Mouse (Mus musculus): Measurements from ENCODE around the gene Taz. TPM values are rescaled to one million over a fixed set of nuclear protein-coding genes. Genes with fewer than 3 reads are reported as not detected.

Gene Taz
- polyA plus RNA-seq, 1 experiment from 2014 or later: 65.2 TPM

- ATAC-seq (replicated peaks; ENCODE audit: insufficient number of reproducible peaks, low FRiP score, low TSS enrichment, low read depth): peak; percentile 95
- Histone ChIP-seq H3K4me3 (ENCODE audit: low read depth, low read length) (peak within 1 kb of the TSS; percentile 54), H3K9me3 (replicated peaks; ENCODE audit: control insufficient read depth, low read length) (no peaks in the 10 kb centered on the region), H3K27ac (replicated peaks; ENCODE audit: low read depth, low read length) (peak within 1 kb of the TSS; percentile 75), H3K27me3 (ENCODE audit: control insufficient read depth, insufficient read depth, low read length) (no peaks in the 10 kb centered on the region), H3K36me3 (replicated peaks; ENCODE audit: control insufficient read depth, insufficient read depth, low read depth, low read length) (no peaks in the 10 kb centered on the region), H3K9ac (replicated peaks; ENCODE audit: low read length) (peak within 1 kb of the TSS; percentile 79), H3K4me1 (ENCODE audit: control insufficient read depth, insufficient read depth, low read length) (no peaks in the 10 kb centered on the region), H3K4me2 (ENCODE audit: low read depth, low read length) (peak within 1 kb of the TSS; percentile 42)
- WGBS: 10% methylated on average over 42 of the region's 42 CpGs
- DNase-seq (ENCODE audit: low spot score): peak; percentile 93
Observed at GRCm38 (mm10) chrX:74270062-74270901, 11.4 kb upstream of the Taz start, which contains the start of gene Rpl10. TSS of gene Rpl10 (plus strand) at chrX:74270812.

- Histone ChIP-seq H3K4me2 (ENCODE audit: low read depth, low read length) (peak overlapping the region; percentile 42), H3K4me1 (ENCODE audit: control insufficient read depth, insufficient read depth, low read length) (no peaks in the 10 kb centered on the region), H3K4me3 (ENCODE audit: low read depth, low read length) (peak overlapping the region; percentile 54), H3K9ac (replicated peaks; ENCODE audit: low read length) (peak overlapping the region; percentile 79), H3K27me3 (ENCODE audit: control insufficient read depth, insufficient read depth, low read length) (no peaks in the 10 kb centered on the region), H3K9me3 (replicated peaks; ENCODE audit: control insufficient read depth, low read length) (no peaks in the 10 kb centered on the region), H3K36me3 (replicated peaks; ENCODE audit: control insufficient read depth, insufficient read depth, low read depth, low read length) (no peaks in the 10 kb centered on the region), H3K27ac (replicated peaks; ENCODE audit: low read depth, low read length) (peak overlapping the region; percentile 41; the same call in 1 of the 2 replicates)
- DNase-seq (ENCODE audit: low spot score): peak; percentile 41
- ATAC-seq (replicated peaks; ENCODE audit: insufficient number of reproducible peaks, low FRiP score, low TSS enrichment, low read depth): no peak
- WGBS: 13% methylated on average over 27 of the region's 27 CpGs
Observed at GRCm38 (mm10) chrX:74270902-74271551, 10.7 kb upstream of the Taz start.

- no peak for ATAC-seq (replicated peaks; ENCODE audit: insufficient number of reproducible peaks, low FRiP score, low TSS enrichment, low read depth)
- Histone ChIP-seq H3K9me3 (replicated peaks; ENCODE audit: control insufficient read depth, low read length) (no peaks in the 10 kb centered on the region), H3K9ac (replicated peaks; ENCODE audit: low read length) (no peak overlapping the region), H3K4me1 (ENCODE audit: control insufficient read depth, insufficient read depth, low read length) (no peaks in the 10 kb centered on the region), H3K36me3 (replicated peaks; ENCODE audit: control insufficient read depth, insufficient read depth, low read depth, low read length) (no peaks in the 10 kb centered on the region), H3K27me3 (ENCODE audit: control insufficient read depth, insufficient read depth, low read length) (no peaks in the 10 kb centered on the region), H3K27ac (replicated peaks; ENCODE audit: low read depth, low read length) (no peak overlapping the region), H3K4me2 (ENCODE audit: low read depth, low read length) (no peak overlapping the region), H3K4me3 (ENCODE audit: low read depth, low read length) (no peak overlapping the region)
- 32% methylated on average over 10 of the region's 10 CpGs for WGBS
- DNase-seq (ENCODE audit: low spot score): no peak
Observed at GRCm38 (mm10) chrX:74273422-74274322, 8.0 kb upstream of the Taz start.

GRCm38 (mm10) chrX:74277916-74278315 lies 3.8 kb upstream of the Taz start:
- DNase-seq (ENCODE audit: low spot score): no peak
- Histone ChIP-seq H3K9ac (replicated peaks; ENCODE audit: low read length) (no peak overlapping the region), H3K27me3 (ENCODE audit: control insufficient read depth, insufficient read depth, low read length) (no peaks in the 10 kb centered on the region), H3K9me3 (replicated peaks; ENCODE audit: control insufficient read depth, low read length) (no peaks in the 10 kb centered on the region), H3K36me3 (replicated peaks; ENCODE audit: control insufficient read depth, insufficient read depth, low read depth, low read length) (no peaks in the 10 kb centered on the region), H3K4me1 (ENCODE audit: control insufficient read depth, insufficient read depth, low read length) (no peaks in the 10 kb centered on the region), H3K4me2 (ENCODE audit: low read depth, low read length) (no peak overlapping the region), H3K27ac (replicated peaks; ENCODE audit: low read depth, low read length) (no peak overlapping the region), H3K4me3 (ENCODE audit: low read depth, low read length) (no peak overlapping the region)
- no peak for ATAC-seq (replicated peaks; ENCODE audit: insufficient number of reproducible peaks, low FRiP score, low TSS enrichment, low read depth)
- 66% methylated on average over 6 of the region's 8 CpGs for WGBS

GRCm38 (mm10) chrX:74281041-74281731 lies 526 bp upstream of the Taz start:
- peak overlapping the region; percentile 54 for H3K9ac ChIP-seq (replicated peaks; ENCODE audit: low read length)
- WGBS: 12% methylated on average over 14 of the region's 14 CpGs
- H3K4me2 ChIP-seq (ENCODE audit: low read depth, low read length): peak overlapping the region; percentile 60
- ATAC-seq (replicated peaks; ENCODE audit: insufficient number of reproducible peaks, low FRiP score, low TSS enrichment, low read depth): no peak
- no peaks in the 10 kb centered on the region for H3K9me3 ChIP-seq (replicated peaks; ENCODE audit: control insufficient read depth, low read length)
- no peak for DNase-seq (ENCODE audit: low spot score)
- no peaks in the 10 kb centered on the region for H3K27me3 ChIP-seq (ENCODE audit: control insufficient read depth, insufficient read depth, low read length)
- no peaks in the 10 kb centered on the region for H3K4me1 ChIP-seq (ENCODE audit: control insufficient read depth, insufficient read depth, low read length)
- H3K27ac ChIP-seq (replicated peaks; ENCODE audit: low read depth, low read length): no peak overlapping the region
- H3K4me3 ChIP-seq (ENCODE audit: low read depth, low read length): peak overlapping the region; percentile 57
- no peaks in the 10 kb centered on the region for H3K36me3 ChIP-seq (replicated peaks; ENCODE audit: control insufficient read depth, insufficient read depth, low read depth, low read length)

- H3K9me3 ChIP-seq (replicated peaks; ENCODE audit: control insufficient read depth, low read length): no peaks in the 10 kb centered on the region
- ATAC-seq (replicated peaks; ENCODE audit: insufficient number of reproducible peaks, low FRiP score, low TSS enrichment, low read depth): peak; percentile 77
- peak overlapping the region; percentile 70 for H3K9ac ChIP-seq (replicated peaks; ENCODE audit: low read length)
- H3K36me3 ChIP-seq (replicated peaks; ENCODE audit: control insufficient read depth, insufficient read depth, low read depth, low read length): no peaks in the 10 kb centered on the region
- peak overlapping the region; percentile 60 for H3K4me2 ChIP-seq (ENCODE audit: low read depth, low read length)
- no peak overlapping the region; the same call in 1 of the 2 replicates for H3K27ac ChIP-seq (replicated peaks; ENCODE audit: low read depth, low read length)
- H3K4me3 ChIP-seq (ENCODE audit: low read depth, low read length): peak overlapping the region; percentile 57
- peak; percentile 88 for DNase-seq (ENCODE audit: low spot score)
- H3K4me1 ChIP-seq (ENCODE audit: control insufficient read depth, insufficient read depth, low read length): no peaks in the 10 kb centered on the region
- H3K27me3 ChIP-seq (ENCODE audit: control insufficient read depth, insufficient read depth, low read length): no peaks in the 10 kb centered on the region
- WGBS: 22% methylated on average over 35 of the region's 39 CpGs
Observed at GRCm38 (mm10) chrX:74282395-74283091, 831 bp downstream of the Taz start.

- Histone ChIP-seq H3K9me3 (replicated peaks; ENCODE audit: control insufficient read depth, low read length) (no peaks in the 10 kb centered on the region), H3K4me2 (ENCODE audit: low read depth, low read length) (peak overlapping the region; percentile 60), H3K9ac (replicated peaks; ENCODE audit: low read length) (peak overlapping the region; percentile 70), H3K27me3 (ENCODE audit: control insufficient read depth, insufficient read depth, low read length) (no peaks in the 10 kb centered on the region), H3K36me3 (replicated peaks; ENCODE audit: control insufficient read depth, insufficient read depth, low read depth, low read length) (no peaks in the 10 kb centered on the region), H3K27ac (replicated peaks; ENCODE audit: low read depth, low read length) (no peak overlapping the region), H3K4me1 (ENCODE audit: control insufficient read depth, insufficient read depth, low read length) (no peaks in the 10 kb centered on the region), H3K4me3 (ENCODE audit: low read depth, low read length) (peak overlapping the region; percentile 57)
- DNase-seq (ENCODE audit: low spot score) (no peak), ATAC-seq (replicated peaks; ENCODE audit: insufficient number of reproducible peaks, low FRiP score, low TSS enrichment, low read depth) (peak; percentile 16; the same call in 1 of the 2 replicates)
- WGBS: 41% methylated on average over 5 of the region's 5 CpGs
Observed at GRCm38 (mm10) chrX:74283092-74283437, 1.4 kb downstream of the Taz start.
